Mouse (Mus musculus) adipocyte (in vitro differentiated cells): ENCODE data around the gene Rnase4.

Source experiments
- DNase-seq: peaks from one replicate; pipeline ENCODE4 v3.0.0-alpha.2; 2016; ENCODE audit warnings: low spot score

Rnase4 gene

DNA sequence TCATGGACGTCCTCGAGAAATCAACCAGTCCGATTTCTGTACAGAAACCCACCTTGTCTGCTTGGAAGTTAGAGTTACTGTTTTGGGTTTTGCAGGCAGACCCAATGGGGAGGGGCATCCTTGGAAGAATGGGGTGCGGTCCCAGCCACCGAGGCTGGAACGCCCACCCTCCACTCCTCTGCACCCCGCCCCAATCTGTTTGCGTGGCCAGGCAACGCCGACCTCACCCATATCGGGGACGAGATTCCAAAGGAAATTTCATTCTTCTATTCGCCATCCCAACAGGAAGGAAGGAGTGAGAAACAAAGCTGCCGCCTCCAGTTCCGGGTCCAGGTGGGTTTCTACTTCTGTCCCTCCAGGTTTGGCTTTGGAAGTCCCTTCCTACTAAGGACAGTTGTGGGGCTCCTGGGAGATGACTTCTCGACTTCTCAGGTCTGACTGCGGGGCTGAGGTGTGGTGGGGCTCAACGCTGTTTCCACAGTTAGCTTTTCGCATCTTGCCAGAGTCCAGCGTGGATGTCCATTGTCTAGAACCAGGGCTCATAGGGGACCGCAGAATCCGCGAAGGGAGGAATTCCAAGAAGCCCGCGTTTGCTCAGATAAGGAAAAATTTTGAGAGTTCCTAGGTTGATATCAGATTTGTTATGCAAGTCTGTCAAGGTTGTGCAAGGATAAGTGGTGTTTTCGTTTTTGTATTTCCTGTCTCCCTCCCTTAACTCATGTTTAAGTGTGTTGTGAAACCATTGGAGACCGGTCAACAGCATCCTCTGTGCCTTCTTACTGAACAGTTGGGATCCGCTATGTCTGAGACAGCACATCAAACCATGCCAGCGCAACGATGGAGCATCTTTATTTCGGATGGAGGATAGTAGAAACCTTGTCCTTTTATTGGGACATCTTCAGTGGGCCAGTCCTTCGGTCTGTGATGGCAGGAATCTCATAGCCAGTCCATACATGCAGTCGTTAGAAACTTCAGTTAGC is at the start of gene Rnase4, which contains the start of gene Ang:
Gene Rnase4, plus strand, starts transcription at position 157 of the 980 bp plus-strand sequence.
Gene Ang, plus strand, starts transcription at position 230 of the 980 bp plus-strand sequence.
- no peak for DNase-seq

- DNase-seq, result no peak
Observed at GRCm38 (mm10) chr14:51041769-51042168, 49.1 kb upstream of the Rnase4 start, which contains the start of gene Rnase9. Gene Rnase9 (minus strand): TSS chr14:51041869.

GRCm38 (mm10) chr14:51047846-51048245 is 43.0 kb upstream of the Rnase4 start:
- no peak for DNase-seq

GRCm38 (mm10) chr14:51050063-51050462 is 40.8 kb upstream of the Rnase4 start, which contains the start of gene Rnase11:
Gene Rnase11 (minus strand): TSS chr14:51050163.
- no peak for DNase-seq

- DNase-seq, result peak; percentile 28
Observed at GRCm38 (mm10) chr14:51051941-51052340, 38.9 kb upstream of the Rnase4 start.

DNA sequence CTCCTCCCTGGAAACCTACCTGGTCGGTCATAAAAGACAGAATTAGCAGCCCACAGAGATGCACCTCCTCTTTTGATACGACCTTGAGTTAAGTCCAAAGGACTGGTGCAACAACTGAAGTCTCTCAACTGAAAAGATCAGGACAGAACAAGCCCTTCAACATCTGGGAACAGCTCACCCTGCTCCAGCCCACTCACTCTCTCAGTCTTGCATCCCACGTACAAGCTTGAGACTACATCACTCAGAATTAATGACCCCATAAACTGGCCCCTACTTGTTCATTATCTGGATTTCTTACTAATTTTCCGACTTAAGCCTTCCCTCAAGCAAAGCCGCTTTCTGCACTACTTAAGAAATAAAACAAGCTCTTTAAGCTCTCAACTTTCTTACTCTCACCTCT is 37.7 kb upstream of the Rnase4 start:
- DNase-seq, result no peak

GRCm38 (mm10) chr14:51054243-51055237 is 36.3 kb upstream of the Rnase4 start:
- no peak for DNase-seq

- DNase-seq, result no peak
Observed at GRCm38 (mm10) chr14:51057401-51057831, 33.5 kb upstream of the Rnase4 start, which contains the start of gene Rnase12. Gene Rnase12 (minus strand): TSS chr14:51057661.

DNA sequence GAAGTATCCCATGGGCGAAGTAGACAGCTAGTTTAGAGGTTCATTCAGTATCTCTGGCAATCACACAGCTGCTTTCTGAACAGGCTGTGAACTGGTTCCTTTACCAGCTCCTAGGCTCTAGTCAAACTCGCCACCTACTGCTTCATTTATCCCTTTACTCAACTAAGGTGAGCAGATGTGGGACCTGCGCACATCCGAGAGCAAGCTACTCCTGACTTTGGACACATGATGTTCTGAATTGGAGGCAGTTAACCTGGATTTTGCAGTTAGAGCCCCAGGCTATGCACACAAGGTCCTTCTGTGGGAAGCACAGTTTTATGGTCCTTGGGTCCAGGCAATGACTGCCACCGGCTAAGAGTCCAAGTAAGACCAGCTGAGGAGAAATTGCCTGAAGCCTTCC is 30.1 kb upstream of the Rnase4 start:
- DNase-seq, result no peak

DNA sequence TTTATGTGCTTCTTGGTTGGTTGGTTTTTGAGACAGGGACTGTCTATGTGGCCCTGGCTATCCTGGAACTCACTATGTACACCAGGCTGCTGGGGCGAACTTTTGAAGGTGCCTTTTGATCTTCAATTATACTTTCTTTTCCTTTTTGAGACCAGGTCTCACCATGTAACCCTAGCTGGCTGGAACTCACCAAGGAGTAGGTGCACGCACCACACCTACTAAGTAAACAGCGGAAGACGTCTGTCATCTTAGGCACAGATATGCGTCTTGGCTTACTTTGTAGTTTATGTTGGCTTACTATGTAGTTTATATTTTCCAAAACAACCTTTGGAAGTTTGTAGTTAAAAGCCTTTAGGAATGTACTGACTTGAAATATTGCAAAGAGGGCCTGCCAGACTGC is 21.9 kb upstream of the Rnase4 start:
- DNase-seq, result no peak

DNA sequence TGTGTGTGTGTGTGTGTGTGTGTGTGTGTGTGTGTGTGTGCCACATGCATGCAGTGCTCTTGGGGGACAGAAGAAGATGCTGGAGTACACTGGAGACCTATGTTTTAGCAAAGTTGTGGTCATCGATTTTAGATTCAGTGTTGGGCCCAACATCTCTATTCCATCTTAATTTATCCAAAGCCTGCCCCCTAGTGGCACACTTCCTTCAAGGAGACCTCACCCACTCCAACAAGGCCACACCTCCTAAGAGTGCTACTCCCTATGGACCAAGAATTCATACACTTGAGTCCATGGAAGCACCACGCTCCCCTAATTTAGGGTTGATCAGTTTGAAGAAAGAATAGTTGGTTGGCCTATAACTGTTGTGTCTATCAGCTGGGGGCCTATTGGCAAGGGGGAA is 21.3 kb upstream of the Rnase4 start:
- peak; percentile 30 for DNase-seq

GRCm38 (mm10) chr14:51074335-51074734 is 16.5 kb upstream of the Rnase4 start, which contains the start of gene Olfr750:
Gene Olfr750 (minus strand): TSS chr14:51074435.
- no peak for DNase-seq

DNA sequence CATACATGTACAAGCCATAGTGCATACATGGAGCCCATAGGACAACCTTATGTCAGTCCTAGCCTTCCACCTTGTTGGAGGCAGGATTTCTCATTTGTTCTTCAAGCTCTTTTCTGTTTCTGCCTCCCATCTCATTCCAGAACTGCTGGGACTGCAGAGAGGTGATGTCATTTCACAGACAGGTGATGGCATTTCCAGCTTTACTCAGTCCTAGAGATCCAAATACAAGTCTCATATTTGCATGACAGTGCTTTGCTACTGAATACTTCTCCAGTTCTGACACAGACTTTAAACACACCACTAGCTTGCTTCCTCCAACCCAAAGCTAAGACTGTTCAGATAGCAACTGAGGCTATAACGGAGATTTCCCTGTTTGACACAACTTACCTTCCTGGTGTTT is 11.7 kb upstream of the Rnase4 start:
- no peak for DNase-seq

- no peak for DNase-seq
Observed at GRCm38 (mm10) chr14:51081035-51081434, 9.8 kb upstream of the Rnase4 start.

- peak; percentile 48 for DNase-seq
Observed at GRCm38 (mm10) chr14:51082599-51083581, 8.0 kb upstream of the Rnase4 start.

DNA sequence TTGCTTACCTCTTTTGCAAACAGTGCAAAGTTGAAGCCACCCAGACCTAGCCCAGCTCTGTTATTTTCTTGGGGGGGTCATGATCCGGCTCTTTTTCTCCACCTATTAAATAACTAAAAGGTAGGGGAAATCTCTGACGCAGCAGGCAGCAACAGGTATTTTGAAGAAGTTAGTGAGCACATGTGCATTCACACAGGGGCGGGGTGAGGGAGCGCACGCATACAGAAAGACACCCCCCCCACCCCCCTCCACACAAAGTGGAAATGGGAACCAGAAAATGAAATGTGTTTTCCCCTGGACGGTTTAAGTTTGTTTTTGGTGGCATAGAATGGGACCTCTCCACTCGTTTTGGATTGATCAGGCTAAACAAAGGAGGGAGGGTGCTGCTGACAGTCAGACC is 7.1 kb upstream of the Rnase4 start:
- no peak for DNase-seq

DNA sequence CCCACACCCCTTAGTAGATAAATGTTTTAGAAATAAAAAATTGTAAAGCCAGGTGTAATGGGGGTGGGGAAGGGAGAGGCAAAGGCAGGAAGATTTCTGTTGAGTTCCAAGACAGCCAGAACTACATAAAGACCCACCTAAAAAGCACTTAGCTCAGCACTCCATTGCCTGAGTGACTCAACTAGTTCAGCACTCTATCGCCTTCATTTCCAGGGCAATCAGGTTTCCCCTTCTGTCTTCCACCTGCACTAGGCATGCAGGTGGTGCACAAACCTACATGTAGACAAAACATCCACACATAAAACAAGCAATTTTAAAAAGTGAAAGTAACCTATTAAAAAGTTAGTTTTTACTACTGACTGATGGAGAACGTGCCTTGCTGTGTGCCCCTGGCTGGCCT is 5.8 kb upstream of the Rnase4 start:
- no peak for DNase-seq

DNA sequence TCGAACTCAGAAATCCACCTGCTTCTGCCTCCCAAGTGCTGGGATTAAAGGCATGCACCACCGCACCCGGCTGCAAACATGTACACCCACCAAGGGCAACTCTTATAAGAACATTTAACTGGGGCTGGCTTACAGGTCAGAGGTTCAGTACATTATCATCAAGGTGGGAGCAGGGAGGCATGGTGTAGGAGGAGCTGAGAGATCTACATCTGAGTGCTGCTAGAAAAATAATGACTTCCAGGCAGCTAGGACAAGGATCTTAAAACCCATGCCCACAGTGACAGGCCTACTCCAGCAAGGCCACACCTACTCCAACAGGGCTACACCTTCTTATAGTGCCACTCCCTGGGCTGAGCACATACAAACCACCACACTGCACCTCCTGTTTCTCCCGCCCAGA is 5.0 kb upstream of the Rnase4 start:
- DNase-seq, result no peak

GRCm38 (mm10) chr14:51087762-51088161 is 3.1 kb upstream of the Rnase4 start:
- no peak for DNase-seq

DNA sequence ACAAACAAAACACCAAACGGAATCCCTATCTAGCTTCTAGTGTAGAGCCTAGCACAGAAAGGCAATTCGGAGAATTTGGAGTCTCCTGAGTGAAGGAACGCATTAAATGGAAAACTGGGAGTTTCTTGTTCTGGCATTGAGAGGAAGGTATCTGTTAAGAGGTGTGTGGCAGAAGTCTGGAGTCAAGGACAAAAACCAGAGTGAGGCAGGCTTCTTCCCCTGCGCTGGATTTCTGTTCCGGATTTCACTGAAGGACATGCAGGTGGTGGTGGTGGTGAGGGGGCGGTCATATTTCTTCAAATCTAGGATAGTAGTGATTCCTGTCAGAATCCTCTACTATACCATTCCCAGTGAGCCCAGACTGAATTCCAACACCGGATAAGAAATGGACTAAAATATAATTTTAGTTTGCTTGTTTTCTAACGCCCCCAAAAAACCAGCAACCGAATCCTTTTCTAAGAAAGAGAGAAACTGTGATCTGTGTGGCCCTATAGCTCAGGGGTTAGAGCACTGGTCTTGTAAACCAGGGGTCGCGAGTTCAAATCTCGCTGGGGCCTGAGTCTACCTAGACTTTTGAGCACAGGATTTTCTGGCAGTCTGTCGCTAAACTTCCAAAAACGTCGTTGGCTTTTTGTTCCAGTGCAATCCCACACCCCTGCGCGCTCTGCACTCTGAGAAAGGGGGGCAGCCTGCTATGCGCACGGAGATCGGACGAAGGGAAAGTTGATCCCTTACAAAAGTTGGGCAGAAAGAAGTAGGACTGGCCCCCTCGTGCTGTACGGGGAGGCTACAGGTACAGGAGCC is 2.5 kb upstream of the Rnase4 start:
- DNase-seq, result peak; percentile 84
